Mouse (Mus musculus) liver, embryonic 13.5 days (tissue): ENCODE data around the gene Mbnl1. TPM values are rescaled to one million over a fixed set of nuclear protein-coding genes. Genes with fewer than 3 reads are reported as not detected.

Experiments used
- ATAC-seq: fragments of 200-750 bp; cut with Nextera tagmentation; 2 replicates; pipeline ENCODE4 v1.8.0; 2017; ENCODE audit warnings: low read depth, mild to moderate bottlenecking, moderate number of reproducible peaks, moderate library complexity
- DNase-seq: peaks from one replicate; pipeline ENCODE4 v3.0.0; 2022
- H3K27ac ChIP-seq: fragments of 300-500 bp; sonication (generic); 2 replicates; pipeline ENCODE4 v1.5.1; 2015; ENCODE audit warnings: moderate library complexity, mild to moderate bottlenecking, inconsistent platforms
- H3K27me3 ChIP-seq: fragments of 300-500 bp; sonication (generic); 2 replicates; pipeline ENCODE4 v1.6.1; 2015; ENCODE audit warnings: mild to moderate bottlenecking, inconsistent platforms
- H3K36me3 ChIP-seq: fragments of 300-500 bp; sonication (generic); 2 replicates; pipeline ENCODE4 v1.6.1; 2015; ENCODE audit warnings: mild to moderate bottlenecking, inconsistent platforms
- H3K4me1 ChIP-seq: fragments of 300-500 bp; sonication (generic); replicated peaks from 2 replicates; pipeline ENCODE4 v1.6.1; 2015; ENCODE audit warnings: inconsistent platforms
- H3K4me2 ChIP-seq: fragments of 300-500 bp; sonication (generic); 2 replicates; pipeline ENCODE4 v1.6.1; 2015; ENCODE audit warnings: inconsistent platforms, mild to moderate bottlenecking, moderate library complexity
- H3K4me3 ChIP-seq: fragments of 300-500 bp; sonication (generic); replicated peaks from 2 replicates; pipeline ENCODE4 v1.5.1; 2015; ENCODE audit warnings: mild to moderate bottlenecking, inconsistent platforms
- H3K9ac ChIP-seq: fragments of 300-500 bp; sonication (generic); 2 replicates; pipeline ENCODE4 v1.6.1; 2015; ENCODE audit warnings: mild to moderate bottlenecking, inconsistent platforms
- H3K9me3 ChIP-seq: fragments of 300-500 bp; sonication (generic); replicated peaks from 2 replicates; pipeline ENCODE4 v1.6.1; 2016; ENCODE audit warnings: inconsistent platforms
- WGBS: fragments of 180-500 bp; shearing (Covaris S2); methylation state at CpG from one replicate; pipeline ENCODE4 v1.1.7; 2015; ENCODE audit not compliant: insufficient replicate concordance; 5-methylcytosine and 5-hydroxymethylcytosine counted together
- polyA plus RNA-seq: library from polyadenylated mRNA; unstranded; fragments of >200 nt; fragmentation: Nextera tagmentation; extraction: Ambion mirVana; gene quantifications from 2 replicates; pipeline ENCODE4 v1.2.1, GENCODE M21; 2015

Gene Mbnl1
- polyA plus RNA-seq, 1 experiment from 2014 or later, result 123 TPM

GRCm38 (mm10) chr3:60645531-60645930 lies 172.9 kb downstream of the Mbnl1 start:
- Histone ChIP-seq H3K27me3 (no peaks in the 10 kb centered on the region), H3K4me3 (no peak overlapping the region), H3K27ac (no peak overlapping the region), H3K9me3 (no peaks in the 10 kb centered on the region), H3K36me3 (no peaks in the 10 kb centered on the region), H3K4me2 (no peak overlapping the region), H3K9ac (no peak overlapping the region), H3K4me1 (no peaks in the 10 kb centered on the region)
- 51% methylated on average over 1 of the region's 1 CpGs for WGBS
- ATAC-seq (no peak), DNase-seq (no peak)

- Histone ChIP-seq H3K9me3 (no peaks in the 10 kb centered on the region), H3K27ac (no peak overlapping the region), H3K36me3 (no peaks in the 10 kb centered on the region), H3K4me1 (no peaks in the 10 kb centered on the region), H3K27me3 (no peaks in the 10 kb centered on the region), H3K9ac (no peak overlapping the region), H3K4me3 (no peak overlapping the region), H3K4me2 (no peak overlapping the region)
- no peak for DNase-seq
- no peak for ATAC-seq
- WGBS, result 51% methylated on average over 1 of the region's 1 CpGs
Measured at GRCm38 (mm10) chr3:60648293-60648692, 175.7 kb downstream of the Mbnl1 start.

- Histone ChIP-seq H3K4me1 (no peaks in the 10 kb centered on the region), H3K27ac (no peak overlapping the region), H3K27me3 (no peaks in the 10 kb centered on the region), H3K36me3 (no peaks in the 10 kb centered on the region), H3K9ac (no peak overlapping the region), H3K9me3 (no peaks in the 10 kb centered on the region), H3K4me2 (no peak overlapping the region), H3K4me3 (no peak overlapping the region)
- no peak for ATAC-seq
- DNase-seq, result no peak
- 84% methylated on average over 2 of the region's 2 CpGs for WGBS
Measured at GRCm38 (mm10) chr3:60660762-60661161, 188.1 kb downstream of the Mbnl1 start.
